Mouse (Mus musculus) hindbrain, postnatal 0 days (tissue): ENCODE results near the gene B3gnt2. TPM values are rescaled to one million over a fixed set of nuclear protein-coding genes. Genes with fewer than 3 reads are reported as not detected.

ENCODE experiments used
- ATAC-seq: fragments of 200-750 bp; cut with Nextera tagmentation; 2 replicates; pipeline ENCODE4 v1.8.0; 2017; ENCODE audit warnings: mild to moderate bottlenecking, moderate TSS enrichment, moderate library complexity
- DNase-seq: peaks from one replicate; pipeline ENCODE4 v3.0.0-alpha.2; 2015; ENCODE audit warnings: low spot score
- H3K27ac ChIP-seq: fragments of 300-500 bp; sonication (generic); 2 replicates; pipeline ENCODE4 v1.5.1; 2014; ENCODE audit warnings: mild to moderate bottlenecking
- H3K27me3 ChIP-seq: fragments of 300-500 bp; sonication (generic); 2 replicates; pipeline ENCODE4 v1.6.1; 2014; ENCODE audit warnings: low read length, mixed read lengths; ENCODE audit not compliant: insufficient read depth
- H3K36me3 ChIP-seq: fragments of 300-500 bp; sonication (generic); 2 replicates; pipeline ENCODE4 v1.6.1; 2014; ENCODE audit warnings: low read length, mixed read lengths; ENCODE audit not compliant: insufficient read depth
- H3K4me1 ChIP-seq: fragments of 300-500 bp; sonication (generic); 2 replicates; pipeline ENCODE4 v1.6.1; 2014; ENCODE audit warnings: antibody characterized with exemption, low read length, mixed read lengths; ENCODE audit not compliant: insufficient read depth
- H3K4me2 ChIP-seq: fragments of 300-500 bp; sonication (generic); 2 replicates; pipeline ENCODE4 v1.6.1; 2014; ENCODE audit warnings: low read depth, mild to moderate bottlenecking, low read length, moderate library complexity, mixed read lengths
- H3K4me3 ChIP-seq: fragments of 300-500 bp; sonication (generic); 2 replicates; pipeline ENCODE4 v1.5.1; 2014; ENCODE audit warnings: low read length
- H3K9ac ChIP-seq: fragments of 300-500 bp; sonication (generic); replicated peaks from 2 replicates; pipeline ENCODE4 v1.6.1; 2014; ENCODE audit warnings: mild to moderate bottlenecking, low read length, moderate library complexity, mixed read lengths
- H3K9me3 ChIP-seq: fragments of 300-500 bp; sonication (generic); 2 replicates; pipeline ENCODE4 v1.6.1; 2016; ENCODE audit warnings: low read length, mixed read lengths
- CTCF ChIP-seq: IDR thresholded peaks from 2 replicates; pipeline ENCODE4 v1.5.1; 2016; ENCODE audit warnings: antibody characterized with exemption, control low read depth, low read depth
- WGBS: fragments of 180-500 bp; shearing (Covaris S2); extraction: QIAGEN DNeasy Blood & Tissue Kit; methylation state at CpG from one replicate; pipeline ENCODE4 v1.1.7; 2014; 5-methylcytosine and 5-hydroxymethylcytosine counted together
- polyA plus RNA-seq: library from polyadenylated mRNA; unstranded; fragments of >200 nt; fragmentation: Nextera tagmentation; extraction: Ambion mirVana; gene quantifications from 2 replicates; pipeline ENCODE4 v1.2.1, GENCODE M21; 2015
- total RNA-seq: library from RNA; depleted of rRNA; stranded (reverse); fragments of >200 nt; gene quantifications from 2 replicates; pipeline ENCODE4 v1.2.3, GENCODE M21; 2014

Gene B3gnt2
- total and polyA plus RNA-seq, 2 experiments from 2014 or later, result 2.9 to 9.2 TPM

DNA sequence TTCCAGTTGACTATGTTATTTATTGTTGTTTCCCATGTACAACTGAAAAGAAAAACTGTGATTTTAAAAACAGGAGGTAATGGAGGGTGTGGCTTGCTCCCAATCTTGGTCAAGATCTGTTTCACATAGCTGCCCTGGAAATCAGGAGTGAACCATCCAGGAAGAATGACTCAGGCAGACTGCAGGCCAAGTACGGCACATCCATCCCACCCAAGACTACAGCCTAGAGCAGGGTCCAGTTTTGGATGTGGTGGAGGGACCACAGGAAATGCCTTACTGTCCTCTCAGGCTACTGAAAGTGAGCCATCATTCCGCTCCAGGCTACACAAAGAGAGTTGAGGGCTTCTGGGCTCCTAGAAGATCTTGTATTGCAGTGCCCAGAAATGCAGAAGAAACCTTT, 80.0 kb downstream of the B3gnt2 start:
- Histone ChIP-seq H3K27ac (no peak overlapping the region), H3K36me3 (no peaks in the 10 kb centered on the region), H3K9me3 (no peaks in the 10 kb centered on the region), H3K4me3 (no peak overlapping the region), H3K4me2 (no peak overlapping the region), H3K27me3 (no peaks in the 10 kb centered on the region), H3K4me1 (no peaks in the 10 kb centered on the region), H3K9ac (no peak overlapping the region)
- DNase-seq, result no peak
- TF ChIP-seq CTCF, result no peak
- 90% methylated on average over 2 of the region's 2 CpGs for WGBS
- no peak for ATAC-seq

DNA sequence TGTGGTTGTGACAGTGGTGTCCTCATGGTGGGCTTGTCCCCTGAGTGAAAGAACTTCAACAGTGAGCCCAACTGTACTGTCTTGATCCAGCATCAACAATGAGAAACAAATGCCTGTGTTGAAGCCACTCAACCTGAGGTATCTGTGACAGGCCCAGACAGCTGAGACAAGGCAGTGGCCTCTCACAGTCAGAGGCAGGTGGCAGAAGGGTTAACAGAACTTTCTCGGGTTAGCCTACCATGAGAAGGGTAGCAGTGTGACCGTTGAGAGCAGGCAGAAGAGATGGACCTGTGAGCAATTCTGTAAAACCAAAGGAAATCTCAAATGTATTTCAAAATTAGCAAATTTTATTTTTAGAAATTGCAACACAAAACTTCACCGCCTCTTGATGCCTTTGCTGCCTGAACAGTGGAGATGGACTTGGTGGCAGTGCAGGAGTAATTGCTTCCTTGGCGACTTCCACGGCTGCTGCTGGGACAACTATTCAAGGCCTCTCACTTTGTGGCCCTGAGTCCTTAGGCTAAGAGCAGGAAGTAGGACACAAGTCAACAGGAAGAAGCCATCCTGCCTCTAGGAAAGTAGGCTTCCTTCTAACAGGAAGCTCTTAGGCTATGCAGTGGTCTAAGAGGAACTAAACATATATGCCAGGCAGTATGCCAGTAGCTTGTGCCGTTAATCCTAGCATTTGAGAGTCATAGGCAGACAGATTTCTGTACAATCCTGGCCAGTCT, 80.8 kb downstream of the B3gnt2 start:
- Histone ChIP-seq H3K4me2 (no peak overlapping the region), H3K27me3 (no peaks in the 10 kb centered on the region), H3K9me3 (no peaks in the 10 kb centered on the region), H3K36me3 (no peaks in the 10 kb centered on the region), H3K4me1 (no peaks in the 10 kb centered on the region), H3K4me3 (no peak overlapping the region), H3K27ac (no peak overlapping the region), H3K9ac (no peak overlapping the region)
- 74% methylated on average over 6 of the region's 6 CpGs for WGBS
- ATAC-seq (no peak), DNase-seq (no peak)
- TF ChIP-seq CTCF, result no peak

DNA sequence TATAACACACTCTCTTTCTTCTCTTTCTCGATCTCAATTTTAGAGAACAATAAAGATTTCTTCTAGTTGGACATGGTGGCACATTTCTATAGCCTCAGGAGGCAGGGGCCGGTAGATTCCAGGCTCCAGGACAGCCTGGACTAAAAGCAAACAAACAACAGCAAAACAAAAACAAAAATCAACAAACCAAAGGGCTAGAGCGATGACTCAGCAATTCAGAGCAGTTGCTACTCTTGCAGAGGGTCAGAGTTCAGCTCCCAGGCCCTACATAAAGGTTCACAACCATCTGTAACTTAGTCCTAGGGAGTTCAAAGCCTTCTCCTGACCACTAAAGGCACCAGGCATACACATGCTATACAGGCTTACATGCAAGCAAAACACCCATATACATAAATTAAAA, 82.2 kb downstream of the B3gnt2 start:
- no peak for ATAC-seq
- Histone ChIP-seq H3K4me2 (no peak overlapping the region), H3K9ac (no peak overlapping the region), H3K36me3 (no peaks in the 10 kb centered on the region), H3K27ac (no peak overlapping the region), H3K4me1 (no peaks in the 10 kb centered on the region), H3K4me3 (no peak overlapping the region), H3K9me3 (no peaks in the 10 kb centered on the region), H3K27me3 (no peaks in the 10 kb centered on the region)
- no peak for DNase-seq
- no peak for TF ChIP-seq CTCF
- 63% methylated on average over 3 of the region's 3 CpGs for WGBS

DNA sequence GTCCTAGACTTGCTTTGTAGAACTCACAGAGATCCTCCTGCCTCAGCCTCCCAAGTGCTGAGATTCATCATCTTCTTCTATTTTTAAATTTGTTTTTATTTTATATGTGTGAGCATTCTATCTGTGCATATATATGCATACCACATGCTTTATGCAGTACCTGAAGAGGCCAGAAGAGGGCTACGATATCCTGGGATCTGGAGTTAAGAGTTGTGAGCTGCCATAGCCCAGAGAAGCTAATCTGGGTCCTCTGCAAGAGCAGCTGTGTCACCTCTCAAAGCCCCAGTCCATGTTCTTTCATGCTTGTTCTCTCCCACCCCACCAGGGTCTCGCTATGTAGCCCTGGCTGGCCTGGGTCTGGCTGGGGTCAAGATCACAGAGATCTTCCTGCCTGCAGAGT, 83.2 kb downstream of the B3gnt2 start:
- H3K9ac ChIP-seq, result no peak overlapping the region
- H3K36me3 ChIP-seq, result no peaks in the 10 kb centered on the region
- TF ChIP-seq CTCF, result peak; percentile 44
- H3K4me3 ChIP-seq, result no peak overlapping the region
- H3K4me1 ChIP-seq, result no peaks in the 10 kb centered on the region
- WGBS, result 87% methylated on average over 2 of the region's 2 CpGs
- ATAC-seq (no peak), DNase-seq (no peak)
- H3K4me2 ChIP-seq, result no peak overlapping the region
- no peaks in the 10 kb centered on the region for H3K9me3 ChIP-seq
- H3K27ac ChIP-seq, result no peak overlapping the region
- no peaks in the 10 kb centered on the region for H3K27me3 ChIP-seq

DNA sequence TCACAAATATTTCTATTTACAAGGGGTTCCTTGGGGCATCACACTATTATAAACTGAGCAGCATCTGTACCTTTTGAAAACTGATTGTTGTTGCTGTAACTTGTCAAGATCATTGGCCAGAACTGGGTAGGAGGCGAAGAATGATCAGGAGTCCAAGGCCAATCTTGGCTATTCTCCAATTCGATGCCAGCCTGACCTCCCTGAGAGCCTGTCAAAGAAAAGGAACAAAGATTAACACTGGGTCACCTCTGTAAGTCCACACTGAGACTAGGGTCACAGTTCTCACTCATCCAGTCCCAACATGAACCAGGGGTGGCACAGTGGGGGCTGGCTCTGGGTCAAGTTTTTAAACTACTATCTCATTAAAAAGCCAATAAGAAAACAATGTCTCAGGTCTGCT, 85.9 kb downstream of the B3gnt2 start:
- Histone ChIP-seq H3K27me3 (no peaks in the 10 kb centered on the region), H3K4me3 (no peak overlapping the region), H3K4me1 (no peaks in the 10 kb centered on the region), H3K9me3 (no peaks in the 10 kb centered on the region), H3K36me3 (no peaks in the 10 kb centered on the region), H3K27ac (no peak overlapping the region), H3K9ac (no peak overlapping the region), H3K4me2 (no peak overlapping the region)
- WGBS, result 62% methylated on average over 2 of the region's 2 CpGs
- no peak for TF ChIP-seq CTCF
- DNase-seq, result no peak
- ATAC-seq, result no peak

DNA sequence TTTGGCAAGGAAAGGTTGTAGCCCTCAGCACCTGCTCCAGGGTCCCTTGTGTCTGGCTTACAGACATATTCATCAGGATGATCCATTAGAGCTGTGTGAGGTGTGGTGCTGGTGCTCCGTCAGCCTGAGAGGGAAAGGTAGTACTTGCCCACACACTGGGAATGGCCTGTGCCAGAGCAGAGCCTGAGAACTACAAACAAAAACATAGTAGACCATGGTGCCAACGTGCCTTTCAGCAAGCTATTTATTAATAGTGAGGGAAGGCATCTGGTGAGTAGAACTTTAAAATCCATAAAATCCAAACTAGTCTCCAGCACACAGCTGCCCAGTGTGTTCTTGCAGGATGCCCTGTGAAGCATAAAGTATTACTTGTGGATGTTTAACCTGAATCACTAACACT, 94.5 kb downstream of the B3gnt2 start:
- no peak for TF ChIP-seq CTCF
- H3K27me3 ChIP-seq, result no peaks in the 10 kb centered on the region
- no peak overlapping the region for H3K9ac ChIP-seq
- H3K4me1 ChIP-seq, result no peaks in the 10 kb centered on the region
- H3K9me3 ChIP-seq, result no peaks in the 10 kb centered on the region
- no peak overlapping the region for H3K27ac ChIP-seq
- ATAC-seq (no peak), DNase-seq (no peak)
- H3K36me3 ChIP-seq, result no peaks in the 10 kb centered on the region
- no peak overlapping the region for H3K4me3 ChIP-seq
- H3K4me2 ChIP-seq, result no peak overlapping the region
- 51% methylated on average over 2 of the region's 2 CpGs for WGBS

DNA sequence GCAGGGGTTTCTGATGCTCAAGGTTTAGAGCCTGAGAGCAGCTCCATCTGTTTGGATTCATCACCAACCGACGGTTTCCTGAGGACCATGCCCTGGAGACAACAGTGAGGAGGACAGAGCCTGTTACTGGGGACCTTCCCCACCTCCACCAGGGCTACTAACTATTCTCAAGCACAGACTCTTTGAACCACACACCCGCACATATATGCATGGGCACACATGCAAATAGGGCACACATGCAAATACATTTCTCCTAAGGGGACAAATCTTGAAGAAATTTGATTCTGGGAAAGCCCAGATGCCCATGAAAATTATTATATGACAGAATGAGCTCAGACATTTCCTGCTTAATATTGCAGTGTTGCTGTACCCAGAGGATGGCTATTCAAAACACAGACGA, 95.3 kb downstream of the B3gnt2 start:
- Histone ChIP-seq H3K9ac (no peak overlapping the region), H3K27ac (no peak overlapping the region), H3K4me3 (no peak overlapping the region), H3K27me3 (no peaks in the 10 kb centered on the region), H3K4me1 (no peaks in the 10 kb centered on the region), H3K36me3 (no peaks in the 10 kb centered on the region), H3K9me3 (no peaks in the 10 kb centered on the region), H3K4me2 (no peak overlapping the region)
- no peak for TF ChIP-seq CTCF
- ATAC-seq (no peak), DNase-seq (no peak)
- WGBS, result 69% methylated on average over 4 of the region's 4 CpGs
